Mouse (Mus musculus) brain, embryonic 14.5 days (tissue): ENCODE data around the gene Ebi3.

Source experiments
- CTCF ChIP-seq: fragments of 200-500 bp; IDR thresholded peaks from 2 replicates; pipeline ENCODE4 v1.5.1; 2012; ENCODE audit warnings: inconsistent platforms, mild to moderate bottlenecking, moderate library complexity, borderline replicate concordance; ENCODE audit not compliant: insufficient read depth, insufficient read length; ENCODE audit errors: extremely low read depth
- POLR2A ChIP-seq: fragments of 200-500 bp; IDR thresholded peaks from 2 replicates; pipeline ENCODE4 v1.6.1; 2012; ENCODE audit warnings: mild to moderate bottlenecking, inconsistent platforms, borderline replicate concordance; ENCODE audit not compliant: poor library complexity, insufficient read depth, insufficient read length, severe bottlenecking; ENCODE audit errors: extremely low read depth

DNA sequence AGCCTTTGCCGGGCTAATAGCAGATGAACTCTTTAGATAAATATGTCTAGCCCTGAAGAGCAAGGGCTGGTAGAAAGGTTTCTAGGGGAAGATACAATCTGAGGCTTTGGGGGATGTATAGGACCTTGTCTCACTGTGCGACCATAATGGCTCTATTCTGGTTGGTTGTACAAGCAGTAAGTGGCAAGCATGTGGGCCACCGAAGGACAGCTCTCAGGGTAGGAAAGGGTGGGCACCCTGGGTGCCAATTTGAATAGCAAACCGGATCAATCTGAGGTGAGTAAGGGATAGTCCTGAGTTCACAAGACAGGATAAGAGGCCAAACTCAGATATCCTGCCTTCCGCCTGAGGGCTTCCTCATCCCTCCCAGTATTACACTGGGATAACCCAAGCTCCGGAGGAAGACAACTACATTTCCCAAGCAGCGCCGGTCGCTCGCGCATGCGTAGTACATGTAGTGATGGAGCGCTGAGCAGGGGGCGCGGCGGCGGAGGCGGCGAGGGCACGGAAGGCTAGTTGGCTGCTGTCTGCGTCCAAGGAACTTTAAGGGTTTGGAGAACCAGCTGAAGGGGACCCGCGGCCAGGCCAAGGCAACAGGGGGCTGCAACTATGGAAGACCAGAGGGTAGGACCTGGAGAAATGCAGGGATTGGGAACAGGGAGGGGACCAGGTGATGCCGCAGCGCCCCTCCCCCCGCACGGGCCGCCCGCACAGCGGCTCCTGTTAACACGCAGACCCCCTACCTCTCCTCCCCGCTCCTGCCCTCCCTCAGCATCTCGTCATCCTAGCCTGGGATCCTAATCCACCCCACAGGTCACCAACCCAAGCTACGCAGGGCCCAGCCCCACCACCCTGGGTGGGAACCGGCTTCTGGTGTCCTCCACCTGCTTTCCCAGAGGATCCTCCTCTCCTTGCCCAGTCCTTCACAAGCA lies 33.9 kb downstream of the Ebi3 start, which contains the start of gene Fsd1:
- TF ChIP-seq POLR2A (peak; percentile 52; the same call in 1 of the 2 replicates), CTCF (no peak)
